Mouse (Mus musculus) heart, embryonic 12.5 days (tissue): ENCODE data around the gene Ptp4a2. TPM values are rescaled to one million over a fixed set of nuclear protein-coding genes. Genes with fewer than 3 reads are reported as not detected.
"Not testable (repeated sequence)": the region's sequence is repeated elsewhere in the genome, so short reads cannot be mapped to it uniquely, and the experiment has no call there.

Experiments used
- ATAC-seq: fragments of 200-750 bp; cut with Nextera tagmentation; 2 replicates; pipeline ENCODE4 v1.8.0; 2017; ENCODE audit warnings: moderate TSS enrichment, moderate library complexity; ENCODE audit not compliant: insufficient number of reproducible peaks, low FRiP score
- H3K27ac ChIP-seq: fragments of 300-500 bp; sonication (generic); 2 replicates; pipeline ENCODE4 v1.5.1; 2016; ENCODE audit warnings: mild to moderate bottlenecking, moderate library complexity; ENCODE audit not compliant: poor library complexity, severe bottlenecking
- H3K27me3 ChIP-seq: fragments of 300-500 bp; sonication (generic); replicated peaks from 2 replicates; pipeline ENCODE4 v1.6.1; 2016; ENCODE audit warnings: mild to moderate bottlenecking, moderate library complexity
- H3K36me3 ChIP-seq: fragments of 300-500 bp; sonication (generic); 2 replicates; pipeline ENCODE4 v1.6.1; 2016; ENCODE audit warnings: mild to moderate bottlenecking, moderate library complexity
- H3K4me1 ChIP-seq: fragments of 300-500 bp; sonication (generic); replicated peaks from 2 replicates; pipeline ENCODE4 v1.6.1; 2016; ENCODE audit warnings: mild to moderate bottlenecking
- H3K4me2 ChIP-seq: fragments of 300-500 bp; sonication (generic); 2 replicates; pipeline ENCODE4 v1.6.1; 2016; ENCODE audit warnings: mild to moderate bottlenecking, moderate library complexity
- H3K4me3 ChIP-seq: fragments of 300-500 bp; sonication (generic); 2 replicates; pipeline ENCODE4 v1.5.1; 2016; ENCODE audit warnings: mild to moderate bottlenecking
- H3K9ac ChIP-seq: fragments of 300-500 bp; sonication (generic); 2 replicates; pipeline ENCODE4 v1.6.1; 2016; ENCODE audit warnings: mild to moderate bottlenecking, moderate library complexity
- H3K9me3 ChIP-seq: fragments of 300-500 bp; sonication (generic); replicated peaks from 2 replicates; pipeline ENCODE4 v1.6.1; 2016; ENCODE audit warnings: mild to moderate bottlenecking, moderate library complexity
- WGBS: fragments of 180-500 bp; shearing (Covaris S2); methylation state at CpG from one replicate; pipeline ENCODE4 v1.1.7; 2016; 5-methylcytosine and 5-hydroxymethylcytosine counted together
- polyA plus RNA-seq: library from polyadenylated mRNA; unstranded; fragments of >200 nt; fragmentation: Nextera tagmentation; extraction: Ambion mirVana; gene quantifications from 2 replicates; pipeline ENCODE4 v1.2.1, GENCODE M21; 2016

Gene Ptp4a2
- 372 and 428 TPM in 2 replicates for polyA plus RNA-seq

DNA sequence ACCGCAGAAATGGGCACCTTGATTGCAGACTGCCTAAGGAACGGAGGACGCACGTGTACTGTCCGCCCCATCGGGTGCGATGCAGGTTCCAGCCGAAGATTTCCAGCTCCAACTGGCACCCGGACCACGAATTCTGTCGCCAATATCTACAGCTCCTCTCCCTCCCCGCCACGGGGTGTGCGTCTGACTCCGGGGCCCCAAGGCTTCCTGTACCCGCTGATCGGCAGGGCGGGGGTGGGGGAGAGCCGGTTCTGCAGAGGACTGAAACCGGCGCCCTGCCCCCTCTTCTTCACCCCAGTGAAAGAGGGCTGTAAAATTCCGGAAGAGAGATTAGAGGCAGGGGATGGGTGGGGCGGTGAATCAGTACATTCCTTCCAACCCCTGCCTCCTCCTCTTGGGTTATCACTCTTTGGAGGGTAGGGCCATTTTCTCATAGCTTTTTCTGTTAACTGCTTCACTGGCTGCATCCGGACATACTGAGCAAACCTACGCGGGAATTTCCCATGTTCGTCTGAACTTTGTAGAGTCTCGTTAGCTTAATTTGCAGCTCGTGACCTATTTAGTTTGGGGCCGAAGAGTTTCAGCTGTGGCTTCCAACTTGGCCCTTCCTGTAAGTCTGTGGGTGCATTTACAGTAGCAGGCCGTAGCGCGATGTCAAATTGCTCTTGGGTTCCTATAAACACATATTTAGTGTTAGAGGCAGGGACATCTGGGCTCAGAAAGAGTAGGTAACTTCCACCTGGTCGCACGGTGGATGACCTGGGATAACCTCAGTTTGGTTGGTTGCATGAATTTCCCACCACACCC lies at the start of gene Ptp4a2:
Gene Ptp4a2, plus strand, starts transcription at position 422 of the 807 bp plus-strand sequence.
- ATAC-seq, result peak; percentile 90
- H3K27me3 ChIP-seq, result no peaks in the 10 kb centered on the region
- 7% methylated on average over 35 of the region's 35 CpGs for WGBS
- peak within 1 kb of the TSS; percentile 83 for H3K27ac ChIP-seq
- peak within 1 kb of the TSS; percentile 77 for H3K4me2 ChIP-seq
- H3K4me3 ChIP-seq, result peak within 1 kb of the TSS; percentile 54
- no peaks in the 10 kb centered on the region for H3K36me3 ChIP-seq
- H3K9me3 ChIP-seq, result no peaks in the 10 kb centered on the region
- H3K9ac ChIP-seq, result peak within 1 kb of the TSS; percentile 68
- peaks cover 16% of the 10 kb centered on the region for H3K4me1 ChIP-seq

DNA sequence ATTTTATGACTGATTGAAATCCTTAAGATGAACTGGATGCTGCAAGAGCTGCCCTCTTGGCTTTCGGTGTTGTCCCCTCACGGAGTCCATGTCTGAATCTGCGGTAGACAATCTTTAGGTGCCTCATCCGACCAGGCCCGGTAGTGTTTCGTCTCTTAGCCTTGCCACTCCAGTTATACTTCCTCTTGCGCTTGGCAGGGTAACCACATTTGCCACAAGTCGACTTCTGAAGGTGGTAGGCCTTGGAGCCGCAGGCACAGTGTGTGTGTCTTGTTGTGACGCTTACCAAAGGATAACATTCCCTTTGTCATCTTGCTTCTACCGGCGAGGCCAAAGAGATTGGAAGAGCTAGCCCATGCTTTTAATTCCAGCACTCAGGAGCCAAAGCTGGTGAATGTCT lies 49.4 kb upstream of the Ptp4a2 start:
- H3K4me1 ChIP-seq, result no peaks in the 10 kb centered on the region
- no peak overlapping the region for H3K9ac ChIP-seq
- H3K4me3 ChIP-seq, result no peak overlapping the region
- no peak for ATAC-seq
- H3K4me2 ChIP-seq, result no peak overlapping the region
- H3K36me3 ChIP-seq, result no peaks in the 10 kb centered on the region
- H3K9me3 ChIP-seq, result no peaks in the 10 kb centered on the region
- H3K27me3 ChIP-seq, result no peaks in the 10 kb centered on the region
- WGBS, result 86% methylated on average over 12 of the region's 12 CpGs
- H3K27ac ChIP-seq, result no peak overlapping the region

DNA sequence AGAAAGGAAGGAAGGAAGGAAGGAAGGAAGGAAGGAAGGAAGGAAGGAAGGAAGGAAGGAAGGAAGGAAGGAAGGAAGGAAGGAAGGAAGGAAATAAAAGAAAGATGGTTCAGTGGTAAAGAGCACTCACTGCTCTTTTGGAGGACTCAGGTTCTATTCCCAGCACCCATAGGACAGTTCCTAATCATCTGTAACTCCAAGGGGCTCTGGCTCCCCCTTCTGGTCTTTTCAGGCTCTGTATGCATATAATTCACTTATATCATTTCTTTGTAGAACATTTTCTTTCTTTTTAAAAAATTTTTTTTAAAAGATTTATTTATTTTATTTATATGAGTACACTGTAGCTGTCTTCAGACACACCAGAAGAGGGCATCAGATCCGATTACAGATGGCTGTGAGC lies 48.5 kb upstream of the Ptp4a2 start:
- not testable (repeated sequence) for ATAC-seq, H3K36me3 ChIP-seq, H3K4me2 ChIP-seq, H3K4me3 ChIP-seq, H3K27ac ChIP-seq, H3K4me1 ChIP-seq, H3K27me3 ChIP-seq, H3K9me3 ChIP-seq, H3K9ac ChIP-seq
- 83% methylated on average over 1 of the region's 1 CpGs for WGBS

DNA sequence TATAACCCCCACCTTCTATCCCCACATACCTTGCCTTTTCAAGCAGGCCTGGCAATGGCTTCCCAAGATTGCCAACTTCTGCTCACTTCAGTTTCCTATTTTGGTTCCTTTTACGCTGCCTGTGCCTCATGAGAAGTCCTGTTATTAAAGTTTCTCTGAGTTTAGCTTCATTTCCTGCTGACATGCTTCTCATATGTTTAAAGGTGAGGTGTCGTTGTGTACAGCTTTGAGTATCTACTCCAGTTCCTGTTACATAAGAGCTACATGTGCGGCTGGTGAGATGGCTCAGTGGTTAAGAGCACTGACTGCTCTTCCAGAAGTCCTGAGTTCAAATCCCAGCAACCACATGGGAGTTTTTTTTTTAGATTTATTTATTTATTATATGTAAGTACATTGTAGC lies 45.7 kb upstream of the Ptp4a2 start:
- no peak for ATAC-seq
- no peak overlapping the region for H3K4me3 ChIP-seq
- no peaks in the 10 kb centered on the region for H3K9me3 ChIP-seq
- no peak overlapping the region for H3K9ac ChIP-seq
- no peaks in the 10 kb centered on the region for H3K4me1 ChIP-seq
- no peaks in the 10 kb centered on the region for H3K27me3 ChIP-seq
- H3K36me3 ChIP-seq, result no peaks in the 10 kb centered on the region
- H3K27ac ChIP-seq, result no peak overlapping the region
- H3K4me2 ChIP-seq, result no peak overlapping the region
- WGBS, result 80% methylated on average over 3 of the region's 3 CpGs

DNA sequence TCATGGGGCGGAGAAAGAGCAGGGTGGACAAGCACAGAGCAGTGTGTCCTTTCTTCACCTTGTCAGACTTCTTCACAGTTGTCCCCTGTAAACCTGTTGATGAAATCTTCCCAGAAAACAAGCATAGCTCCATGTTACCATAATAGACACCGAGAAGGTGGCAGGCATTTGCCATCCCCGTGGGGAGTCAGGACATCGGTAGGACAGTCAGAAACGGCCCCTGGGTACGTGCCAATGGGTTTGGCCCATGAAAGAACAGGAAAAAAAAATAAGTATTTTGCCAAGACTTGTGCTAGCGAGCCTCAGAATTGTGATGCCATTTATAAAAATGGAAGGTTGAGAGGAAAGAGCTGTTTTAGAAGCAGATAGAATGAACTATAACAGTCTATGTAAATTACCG lies 43.2 kb upstream of the Ptp4a2 start:
- no peak for ATAC-seq
- Histone ChIP-seq H3K9ac (no peak overlapping the region), H3K4me1 (peaks cover 13% of the 10 kb centered on the region), H3K27me3 (peaks cover 6% of the 10 kb centered on the region; the same call in 1 of the 2 replicates), H3K27ac (no peak overlapping the region), H3K36me3 (no peaks in the 10 kb centered on the region), H3K4me3 (no peak overlapping the region), H3K4me2 (no peak overlapping the region), H3K9me3 (no peaks in the 10 kb centered on the region)
- WGBS, result 82% methylated on average over 8 of the region's 8 CpGs

DNA sequence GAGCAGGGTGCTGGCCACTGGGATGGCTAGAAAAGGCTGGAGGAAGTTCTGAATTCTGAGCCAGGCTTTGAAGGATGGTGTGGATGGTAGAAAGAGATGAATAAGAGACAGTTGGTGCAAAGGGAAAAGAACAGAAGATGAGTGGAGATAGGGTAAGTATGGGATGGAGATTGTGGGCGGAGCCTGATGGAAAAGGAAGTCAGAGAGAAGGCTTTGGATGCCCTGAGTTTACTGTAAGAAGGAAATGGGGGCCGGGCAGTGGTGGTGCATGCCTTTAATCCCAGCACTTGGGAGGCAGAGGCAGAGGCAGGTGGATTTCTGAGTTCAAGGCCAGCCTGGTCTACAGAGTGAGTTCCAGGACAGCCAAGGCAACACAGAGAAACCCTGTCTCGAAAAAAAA lies 42.3 kb upstream of the Ptp4a2 start:
- not testable (repeated sequence) for H3K27ac ChIP-seq, H3K9me3 ChIP-seq, H3K4me3 ChIP-seq, H3K9ac ChIP-seq, H3K4me2 ChIP-seq, H3K27me3 ChIP-seq, H3K36me3 ChIP-seq, ATAC-seq
- H3K4me1 ChIP-seq, result peaks cover 13% of the 10 kb centered on the region
- 58% methylated on average over 3 of the region's 3 CpGs for WGBS

DNA sequence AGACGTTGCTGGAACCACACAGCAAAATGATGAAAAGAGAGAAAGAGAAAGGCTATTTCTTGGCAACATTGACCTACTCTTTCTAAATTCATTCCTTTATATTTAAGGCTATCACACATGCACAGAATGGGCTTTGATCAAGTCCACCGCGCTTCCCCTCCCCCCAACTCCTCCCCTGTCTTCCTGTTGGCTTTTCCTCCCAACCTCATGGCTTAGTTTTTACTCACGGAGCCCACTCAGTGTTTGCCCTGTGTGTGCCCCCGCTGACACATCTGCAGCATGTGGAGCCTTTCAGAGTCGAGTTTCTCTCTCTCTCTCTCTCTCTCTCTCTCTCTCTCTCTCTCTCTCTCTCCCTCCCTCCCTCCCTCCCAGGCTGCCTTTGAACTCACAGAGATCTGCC lies 40.4 kb upstream of the Ptp4a2 start:
- Histone ChIP-seq H3K4me2 (no peak overlapping the region), H3K27ac (no peak overlapping the region), H3K9me3 (no peaks in the 10 kb centered on the region), H3K4me1 (peaks cover 13% of the 10 kb centered on the region), H3K36me3 (no peaks in the 10 kb centered on the region), H3K9ac (no peak overlapping the region), H3K4me3 (no peak overlapping the region), H3K27me3 (peaks cover 8% of the 10 kb centered on the region; the same call in 1 of the 2 replicates)
- 64% methylated on average over 5 of the region's 6 CpGs for WGBS
- no peak for ATAC-seq

DNA sequence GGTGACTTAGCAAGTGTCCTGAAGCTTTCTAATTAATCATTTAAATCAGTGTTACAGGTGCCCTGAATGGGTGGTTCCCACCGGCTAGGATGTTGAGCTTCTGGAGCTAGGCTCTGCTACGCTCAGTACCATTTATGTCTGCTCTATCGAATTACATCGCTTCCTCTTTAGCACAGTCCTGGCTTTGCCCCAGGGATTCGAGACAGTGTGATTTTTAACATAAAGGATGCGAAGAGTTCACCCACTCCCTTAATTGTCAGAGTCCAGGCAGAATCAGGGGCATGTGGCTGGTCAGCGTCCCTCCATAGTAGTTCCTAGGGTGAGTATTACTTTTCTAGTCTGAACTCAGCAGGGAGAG lies 39.7 kb upstream of the Ptp4a2 start:
- ATAC-seq, result no peak
- H3K27ac ChIP-seq, result no peak overlapping the region
- H3K9me3 ChIP-seq, result no peaks in the 10 kb centered on the region
- peak overlapping the region; percentile 22; the same call in 1 of the 2 replicates for H3K4me3 ChIP-seq
- peaks cover 13% of the 10 kb centered on the region for H3K4me1 ChIP-seq
- H3K4me2 ChIP-seq, result peak overlapping the region; percentile 63
- WGBS, result 26% methylated on average over 7 of the region's 7 CpGs
- H3K9ac ChIP-seq, result peak overlapping the region; percentile 26; the same call in 1 of the 2 replicates
- H3K36me3 ChIP-seq, result no peaks in the 10 kb centered on the region
- H3K27me3 ChIP-seq, result peaks cover 8% of the 10 kb centered on the region; the same call in 1 of the 2 replicates

DNA sequence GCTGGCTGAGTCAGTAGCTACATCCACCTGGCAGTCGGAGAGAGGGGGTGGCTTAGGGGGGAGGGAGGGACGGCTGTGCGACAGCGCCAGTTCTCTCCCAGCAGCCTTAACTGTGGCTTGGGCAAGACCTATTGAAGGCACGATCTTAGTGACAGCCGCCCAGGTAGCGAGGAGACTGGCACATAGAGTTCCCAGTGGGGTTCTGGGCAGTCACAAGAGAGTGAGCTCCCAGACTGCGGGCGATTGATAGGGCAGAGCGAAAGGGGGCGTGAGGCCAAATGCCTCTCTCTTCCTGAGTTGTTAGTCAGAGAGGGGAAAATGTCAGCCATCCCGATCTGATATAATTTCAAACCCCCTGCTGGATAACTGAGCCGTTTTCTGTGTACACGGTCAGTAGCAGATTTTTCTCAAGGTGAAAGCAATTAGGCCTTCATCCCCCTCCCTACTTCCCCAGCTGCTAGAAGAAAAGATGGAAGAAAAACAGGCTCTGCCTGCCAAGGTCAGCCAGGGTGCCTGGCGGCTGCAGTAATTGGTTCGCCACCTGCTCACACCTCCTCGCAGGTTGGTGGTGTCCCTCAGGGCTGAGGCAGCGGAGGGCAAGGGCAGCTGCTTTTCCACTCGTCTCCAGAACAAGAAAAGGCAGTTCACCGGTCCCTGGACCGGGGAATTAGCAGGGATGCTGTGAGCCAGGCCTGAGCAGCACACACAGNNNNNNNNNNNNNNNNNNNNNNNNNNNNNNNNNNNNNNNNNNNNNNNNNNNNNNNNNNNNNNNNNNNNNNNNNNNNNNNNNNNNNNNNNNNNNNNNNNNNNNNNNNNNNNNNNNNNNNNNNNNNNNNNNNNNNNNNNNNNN lies 39.1 kb upstream of the Ptp4a2 start:
- Histone ChIP-seq H3K4me3 (peak overlapping the region; percentile 22; the same call in 1 of the 2 replicates), H3K27me3 (peaks cover 8% of the 10 kb centered on the region; the same call in 1 of the 2 replicates), H3K9ac (peak overlapping the region; percentile 26), H3K36me3 (no peaks in the 10 kb centered on the region), H3K4me2 (peak overlapping the region; percentile 63), H3K9me3 (no peaks in the 10 kb centered on the region), H3K4me1 (peaks cover 13% of the 10 kb centered on the region), H3K27ac (no peak overlapping the region)
- ATAC-seq, result no peak
- 6% methylated on average over 21 of the region's 21 CpGs for WGBS

DNA sequence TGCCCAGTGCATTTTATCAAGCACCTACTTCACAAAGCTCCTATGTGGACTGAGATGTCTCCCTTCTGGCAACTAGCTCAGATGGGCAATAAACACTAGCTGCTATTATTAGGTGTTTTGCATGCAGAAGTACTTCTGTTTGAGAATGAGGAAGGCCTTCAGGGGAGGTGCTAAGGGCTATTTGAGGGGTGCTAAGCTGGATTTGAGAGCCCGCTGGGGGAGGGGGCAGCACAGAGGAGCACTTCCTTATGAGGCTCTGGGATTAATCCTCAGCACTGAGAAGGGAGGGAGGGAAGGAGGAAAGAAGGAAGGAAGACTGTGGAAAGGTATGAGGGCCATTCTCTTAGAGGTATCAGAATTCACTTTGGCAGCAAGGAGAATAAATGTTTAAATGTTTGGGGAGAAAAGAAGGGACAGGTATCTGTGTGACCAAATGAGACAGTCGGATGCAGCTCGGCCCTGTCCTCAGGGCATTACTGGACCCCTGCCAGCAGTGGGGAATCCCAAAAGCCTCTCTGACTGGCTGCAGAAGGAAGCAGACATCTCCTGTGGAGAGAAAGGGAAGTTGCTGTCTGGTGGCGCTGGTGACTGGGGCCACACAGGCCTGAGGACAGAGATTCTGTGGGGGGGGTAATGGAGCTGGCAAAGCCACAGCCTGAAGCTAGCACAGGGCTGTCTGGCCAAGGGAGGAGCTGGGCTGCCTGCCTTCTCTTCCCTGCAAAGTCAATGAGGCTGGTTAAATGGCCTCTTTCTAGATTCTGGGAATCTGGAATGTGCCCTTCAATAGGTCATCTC lies 28.9 kb upstream of the Ptp4a2 start:
- H3K4me2 ChIP-seq, result no peak overlapping the region
- H3K27ac ChIP-seq, result peak overlapping the region; percentile 56
- peak; percentile 61 for ATAC-seq
- H3K36me3 ChIP-seq, result no peaks in the 10 kb centered on the region
- 20% methylated on average over 4 of the region's 4 CpGs for WGBS
- H3K4me1 ChIP-seq, result peaks cover 17% of the 10 kb centered on the region
- no peak overlapping the region for H3K9ac ChIP-seq
- no peak overlapping the region for H3K4me3 ChIP-seq
- H3K9me3 ChIP-seq, result no peaks in the 10 kb centered on the region
- no peaks in the 10 kb centered on the region for H3K27me3 ChIP-seq
